Mouse (Mus musculus) heart, embryonic 16.5 days (tissue): Measurements from ENCODE around the gene Raph1. TPM values are rescaled to one million over a fixed set of nuclear protein-coding genes. Genes with fewer than 3 reads are reported as not detected.

Experiments
- ATAC-seq: fragments of 200-750 bp; cut with Nextera tagmentation; replicated peaks from 2 replicates; pipeline ENCODE4 v1.8.0; 2017; ENCODE audit warnings: moderate number of reproducible peaks; ENCODE audit not compliant: insufficient read depth, low FRiP score; ENCODE audit errors: extremely low read depth
- H3K27ac ChIP-seq: fragments of 300-500 bp; sonication (generic); 2 replicates; pipeline ENCODE4 v1.5.1; 2014; ENCODE audit warnings: mild to moderate bottlenecking, low read length, control low read depth, moderate library complexity
- H3K27me3 ChIP-seq: fragments of 300-500 bp; sonication (generic); 2 replicates; pipeline ENCODE4 v1.6.1; 2014; ENCODE audit warnings: low read length, mixed read lengths; ENCODE audit not compliant: control insufficient read depth, insufficient read depth
- H3K36me3 ChIP-seq: fragments of 300-500 bp; sonication (generic); 2 replicates; pipeline ENCODE4 v1.6.1; 2014; ENCODE audit not compliant: control insufficient read depth, insufficient read depth
- H3K4me1 ChIP-seq: fragments of 300-500 bp; sonication (generic); 2 replicates; pipeline ENCODE4 v1.6.1; 2014; ENCODE audit warnings: low read length, mixed read lengths; ENCODE audit not compliant: control insufficient read depth, insufficient read depth
- H3K4me2 ChIP-seq: fragments of 300-500 bp; sonication (generic); 2 replicates; pipeline ENCODE4 v1.6.1; 2014; ENCODE audit warnings: low read depth, mild to moderate bottlenecking, control low read depth, low read length
- H3K4me3 ChIP-seq: fragments of 300-500 bp; sonication (generic); 2 replicates; pipeline ENCODE4 v1.5.1; 2014; ENCODE audit warnings: mild to moderate bottlenecking, control low read depth, low read length
- H3K9ac ChIP-seq: fragments of 300-500 bp; sonication (generic); 2 replicates; pipeline ENCODE4 v1.6.1; 2014; ENCODE audit warnings: low read length, control low read depth
- H3K9me3 ChIP-seq: fragments of 300-500 bp; sonication (generic); replicated peaks from 2 replicates; pipeline ENCODE4 v1.6.1; 2016; ENCODE audit warnings: low read length; ENCODE audit not compliant: control insufficient read depth
- WGBS: fragments of 180-500 bp; shearing (Covaris S2); extraction: QIAGEN DNeasy Blood & Tissue Kit; methylation state at CpG from one replicate; pipeline ENCODE4 v1.1.7; 2014; 5-methylcytosine and 5-hydroxymethylcytosine counted together
- polyA plus RNA-seq: library from polyadenylated mRNA; unstranded; fragments of >200 nt; fragmentation: Nextera tagmentation; extraction: Ambion mirVana; gene quantifications from 2 replicates; pipeline ENCODE4 v1.2.1, GENCODE M21; 2015

Raph1 gene
- polyA plus RNA-seq, 1 experiment from 2014 or later: 51.4 TPM

- no peak for ATAC-seq
- H3K27ac ChIP-seq: no peak overlapping the region
- H3K36me3 ChIP-seq: no peaks in the 10 kb centered on the region
- H3K9me3 ChIP-seq: no peaks in the 10 kb centered on the region
- WGBS: 60% methylated on average over 5 of the region's 5 CpGs
- H3K4me1 ChIP-seq: peaks cover 11% of the 10 kb centered on the region
- no peak overlapping the region for H3K4me2 ChIP-seq
- no peaks in the 10 kb centered on the region for H3K27me3 ChIP-seq
- no peak overlapping the region for H3K9ac ChIP-seq
- H3K4me3 ChIP-seq: no peak overlapping the region
Observed at GRCm38 (mm10) chr1:60569210-60569609, 2.3 kb upstream of the Raph1 start.

- Histone ChIP-seq H3K27ac (peak overlapping the region; percentile 98), H3K4me3 (peak overlapping the region; percentile 95), H3K9me3 (no peaks in the 10 kb centered on the region), H3K27me3 (no peaks in the 10 kb centered on the region), H3K4me2 (peak overlapping the region; percentile 68), H3K36me3 (no peaks in the 10 kb centered on the region), H3K4me1 (peaks cover 12% of the 10 kb centered on the region), H3K9ac (peak overlapping the region; percentile 98)
- 17% methylated on average over 5 of the region's 5 CpGs for WGBS
- ATAC-seq: no peak
Observed at GRCm38 (mm10) chr1:60567321-60567720, 417 bp upstream of the Raph1 start.

GRCm38 (mm10) chr1:60565931-60566630 lies 823 bp downstream of the Raph1 start:
- peak overlapping the region; percentile 98 for H3K9ac ChIP-seq
- peak overlapping the region; percentile 95 for H3K4me3 ChIP-seq
- peaks cover under 1% of the 10 kb centered on the region; the same call in 1 of the 2 replicates for H3K9me3 ChIP-seq
- H3K4me2 ChIP-seq: peak overlapping the region; percentile 68
- peaks cover 10% of the 10 kb centered on the region for H3K4me1 ChIP-seq
- ATAC-seq: peak; percentile 29
- WGBS: under 1% methylated on average over 56 of the region's 56 CpGs
- peaks cover 9% of the 10 kb centered on the region for H3K36me3 ChIP-seq
- H3K27ac ChIP-seq: peak overlapping the region; percentile 98
- no peaks in the 10 kb centered on the region for H3K27me3 ChIP-seq

- Histone ChIP-seq H3K4me1 (peaks cover 10% of the 10 kb centered on the region), H3K4me2 (peak overlapping the region; percentile 68), H3K36me3 (peaks cover 16% of the 10 kb centered on the region), H3K27me3 (no peaks in the 10 kb centered on the region), H3K27ac (peak overlapping the region; percentile 98), H3K9me3 (peaks cover 7% of the 10 kb centered on the region; the same call in 1 of the 2 replicates), H3K9ac (peak overlapping the region; percentile 98), H3K4me3 (peak overlapping the region; percentile 95)
- WGBS: 1% methylated on average over 13 of the region's 13 CpGs
- ATAC-seq: no peak
Observed at GRCm38 (mm10) chr1:60565270-60565920, 1.5 kb downstream of the Raph1 start.

- peak overlapping the region; percentile 68 for H3K4me2 ChIP-seq
- peaks cover 10% of the 10 kb centered on the region for H3K4me1 ChIP-seq
- 0 out of 2 replicates have a peak overlapping the region, but pooled peaks have one; percentile 98 for H3K9ac ChIP-seq
- ATAC-seq: no peak
- 68% methylated on average over 5 of the region's 5 CpGs for WGBS
- H3K27me3 ChIP-seq: no peaks in the 10 kb centered on the region
- peaks cover 17% of the 10 kb centered on the region for H3K36me3 ChIP-seq
- no peak overlapping the region; the same call in 1 of the 2 replicates for H3K27ac ChIP-seq
- H3K4me3 ChIP-seq: peak overlapping the region; percentile 95
- H3K9me3 ChIP-seq: peaks cover 7% of the 10 kb centered on the region; the same call in 1 of the 2 replicates
Observed at GRCm38 (mm10) chr1:60564691-60565090, 2.2 kb downstream of the Raph1 start.

- no peak overlapping the region for H3K4me2 ChIP-seq
- H3K4me1 ChIP-seq: peaks cover 6% of the 10 kb centered on the region
- no peak overlapping the region for H3K9ac ChIP-seq
- no peak for ATAC-seq
- H3K27ac ChIP-seq: no peak overlapping the region
- H3K4me3 ChIP-seq: no peak overlapping the region
- no peaks in the 10 kb centered on the region for H3K27me3 ChIP-seq
- peaks cover 7% of the 10 kb centered on the region; the same call in 1 of the 2 replicates for H3K9me3 ChIP-seq
- peaks cover 22% of the 10 kb centered on the region for H3K36me3 ChIP-seq
Observed at GRCm38 (mm10) chr1:60563021-60563420, 3.9 kb downstream of the Raph1 start.

GRCm38 (mm10) chr1:60543681-60544080 lies 23.2 kb downstream of the Raph1 start:
- H3K4me2 ChIP-seq: no peak overlapping the region
- no peak for ATAC-seq

GRCm38 (mm10) chr1:60539272-60539671 lies 27.6 kb downstream of the Raph1 start:
- peaks cover 3% of the 10 kb centered on the region; the same call in 1 of the 2 replicates for H3K4me1 ChIP-seq
- H3K27me3 ChIP-seq: no peaks in the 10 kb centered on the region
- no peak overlapping the region for H3K4me3 ChIP-seq
- H3K36me3 ChIP-seq: no peaks in the 10 kb centered on the region
- WGBS: 76% methylated on average over 3 of the region's 3 CpGs
- H3K4me2 ChIP-seq: no peak overlapping the region
- H3K9ac ChIP-seq: no peak overlapping the region
- ATAC-seq: no peak
- H3K9me3 ChIP-seq: no peaks in the 10 kb centered on the region
- no peak overlapping the region for H3K27ac ChIP-seq

More at GRCm38 (mm10) chr1:60543681-60544080, 23.2 kb downstream of the Raph1 start:
- H3K27ac ChIP-seq: no peak overlapping the region
- H3K9me3 ChIP-seq: peaks cover 11% of the 10 kb centered on the region
- no peak overlapping the region for H3K4me3 ChIP-seq
- peaks cover 3% of the 10 kb centered on the region; the same call in 1 of the 2 replicates for H3K4me1 ChIP-seq
- H3K36me3 ChIP-seq: peaks cover 6% of the 10 kb centered on the region
- no peaks in the 10 kb centered on the region for H3K27me3 ChIP-seq
- no peak overlapping the region for H3K9ac ChIP-seq
- WGBS: 33% methylated on average over 1 of the region's 1 CpGs

GRCm38 (mm10) chr1:60534932-60535331 lies 32.0 kb downstream of the Raph1 start:
- no peak overlapping the region for H3K4me2 ChIP-seq
- H3K9ac ChIP-seq: no peak overlapping the region
- WGBS: 91% methylated on average over 2 of the region's 2 CpGs
- no peak for ATAC-seq
- H3K4me1 ChIP-seq: no peaks in the 10 kb centered on the region
- H3K27me3 ChIP-seq: no peaks in the 10 kb centered on the region
- H3K4me3 ChIP-seq: no peak overlapping the region
- H3K9me3 ChIP-seq: no peaks in the 10 kb centered on the region
- no peak overlapping the region for H3K27ac ChIP-seq
- H3K36me3 ChIP-seq: peaks cover 19% of the 10 kb centered on the region
